Mouse (Mus musculus): ENCODE data around the gene Gm21836. TPM values are rescaled to one million over a fixed set of nuclear protein-coding genes. Genes with fewer than 3 reads are reported as not detected.

Gm21836 gene
- not detected in 2 replicates for polyA plus RNA-seq (2012; rRNA removed)

DNA sequence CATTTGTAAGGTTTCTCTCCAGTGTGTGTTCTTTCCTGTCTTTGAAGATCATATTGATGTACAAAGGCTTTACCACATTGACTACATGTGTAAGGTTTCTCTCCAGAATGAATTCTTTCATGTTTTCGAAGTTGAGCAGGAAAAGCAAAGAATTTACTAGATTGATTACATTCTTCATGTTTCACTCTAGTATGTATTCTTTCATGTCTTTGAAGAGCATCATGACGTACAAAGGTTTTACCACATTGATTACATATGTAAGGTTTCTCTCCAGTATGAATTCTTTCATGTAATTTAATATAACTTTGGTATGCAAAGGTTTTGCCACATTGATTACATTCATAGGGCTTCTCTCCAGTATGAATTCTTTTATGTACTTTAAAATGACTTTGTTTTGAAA, at the start of gene Gm21836:
Gene Gm21836, minus strand, starts transcription at position 101 of the 400 bp plus-strand sequence.

DNA sequence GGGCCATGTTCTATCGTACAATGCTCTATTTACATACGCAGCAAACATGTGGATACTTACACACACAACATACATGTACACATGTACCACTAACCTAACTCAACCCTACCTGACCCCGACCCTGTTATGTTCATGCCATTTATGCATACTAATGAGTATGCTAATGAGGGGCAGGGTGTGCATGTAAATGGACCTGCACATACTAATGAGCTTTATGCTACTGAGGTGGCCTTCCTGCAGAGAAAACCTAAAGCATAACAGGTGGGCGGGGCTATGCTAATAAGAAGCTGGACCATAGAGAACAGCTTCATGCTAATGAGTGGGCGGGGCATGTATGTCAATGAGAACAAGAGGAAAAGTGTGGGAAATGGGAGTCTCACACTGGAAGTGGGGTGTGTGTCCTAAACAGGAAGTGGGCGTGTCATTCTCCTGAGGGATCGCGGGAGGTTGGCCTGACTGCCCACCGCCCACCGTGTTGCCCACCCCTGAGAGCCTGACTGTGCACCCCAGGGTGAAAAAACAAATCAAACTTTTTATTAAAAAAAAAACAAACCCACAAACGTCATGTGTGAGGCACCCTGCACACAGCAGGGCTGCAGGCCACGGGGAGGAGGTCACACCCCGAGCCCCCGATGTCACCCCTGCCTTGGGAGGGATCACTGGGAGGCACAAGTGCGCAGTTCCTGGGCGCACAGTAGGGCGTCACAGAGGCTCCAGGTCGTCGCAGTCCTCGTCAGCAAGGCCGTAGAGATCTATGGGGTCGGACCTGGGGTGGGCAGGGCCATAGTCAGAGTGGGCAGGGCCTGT, 17.3 kb downstream of the Gm21836 start, which contains the start of gene Ppp2r3d:
Gene Ppp2r3d, minus strand, starts transcription at position 803 of the 807 bp plus-strand sequence.

Other genes starting within 250 kb of the Gm21836 start
- 2.9 and 3.2 TPM in 2 replicates for gene 2010315B03Rik, start 181.1 kb downstream of the Gm21836 start, polyA plus RNA-seq (2012; rRNA removed)
- gene Ppp2r3d, start 16.9 kb downstream of the Gm21836 start, polyA plus RNA-seq (2012; rRNA removed): 30.2 and 32.6 TPM in 2 replicates